Mouse (Mus musculus): ENCODE data around the gene Efcab11.

DNA sequence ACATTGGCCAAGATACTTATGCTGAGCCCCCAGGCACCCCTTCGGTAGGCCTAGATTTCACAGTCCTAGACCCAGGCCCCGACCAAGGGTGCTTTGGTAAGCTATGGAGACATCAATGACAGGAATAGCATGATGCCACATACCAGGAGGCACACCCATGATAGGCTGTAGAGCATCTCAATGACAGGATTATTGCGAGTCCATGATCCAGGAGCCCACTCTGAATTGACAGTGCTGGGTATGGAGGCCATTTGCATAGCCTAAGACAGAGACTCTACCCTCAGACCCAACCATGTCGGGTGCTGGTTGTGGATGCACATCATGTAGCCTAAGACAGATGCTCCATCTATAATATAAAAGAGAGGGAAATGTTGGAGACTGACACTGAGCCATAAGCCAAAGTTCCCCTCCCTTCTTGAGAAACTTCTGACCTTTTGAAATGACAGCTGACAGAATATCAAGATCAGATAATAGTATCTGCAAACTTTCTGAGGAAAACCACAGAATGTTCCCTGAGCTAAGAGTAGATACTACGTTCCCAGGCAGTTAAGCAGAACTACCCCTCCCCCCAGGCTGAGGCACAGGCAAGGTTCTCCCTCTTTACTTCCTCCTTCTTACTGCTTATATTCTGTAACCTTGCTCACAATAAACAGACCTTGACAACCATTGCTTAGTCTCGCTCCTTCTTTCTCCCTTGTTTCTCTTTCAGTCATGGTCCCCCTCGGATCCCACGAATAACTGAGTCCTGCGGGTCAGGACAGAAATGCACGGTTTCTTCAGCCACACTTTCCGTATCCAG lies 237.5 kb downstream of the Efcab11 start:
- TF ChIP-seq GATA1 (IDR thresholded peaks at IDR 0.05; ENCODE audit: borderline replicate concordance, low read length) = no peak
- TF ChIP-seq FLI1 (IDR thresholded peaks at IDR 0.05; ENCODE audit: low read length) = no peak

Data from megakaryocyte, embryonic 14.5 days (primary cell).